Mouse (Mus musculus) midbrain, embryonic 11.5 days (tissue): ENCODE data around the gene Platr17. TPM values are rescaled to one million over a fixed set of nuclear protein-coding genes. Genes with fewer than 3 reads are reported as not detected.

ENCODE experiments used
- ATAC-seq: fragments of 200-750 bp; cut with Nextera tagmentation; 2 replicates; pipeline ENCODE4 v1.8.0; 2017; ENCODE audit warnings: moderate TSS enrichment, moderate library complexity; ENCODE audit not compliant: low FRiP score
- DNase-seq: peaks from one replicate; pipeline ENCODE4 v3.0.0; 2015; ENCODE audit warnings: low spot score; ENCODE audit errors: missing footprints
- H3K27ac ChIP-seq: fragments of 300-500 bp; sonication (generic); 2 replicates; pipeline ENCODE4 v1.5.1; 2014; ENCODE audit warnings: low read depth, low read length
- H3K27me3 ChIP-seq: fragments of 300-500 bp; sonication (generic); 2 replicates; pipeline ENCODE4 v1.6.1; 2014; ENCODE audit warnings: mild to moderate bottlenecking, low read length, moderate library complexity, mixed read lengths; ENCODE audit not compliant: control insufficient read depth, insufficient read depth
- H3K36me3 ChIP-seq: fragments of 300-500 bp; sonication (generic); 2 replicates; pipeline ENCODE4 v1.6.1; 2014; ENCODE audit warnings: mild to moderate bottlenecking, low read length, moderate library complexity, mixed read lengths; ENCODE audit not compliant: control insufficient read depth, insufficient read depth
- H3K4me1 ChIP-seq: fragments of 300-500 bp; sonication (generic); 2 replicates; pipeline ENCODE4 v1.6.1; 2014; ENCODE audit warnings: low read length; ENCODE audit not compliant: control insufficient read depth, insufficient read depth
- H3K4me2 ChIP-seq: fragments of 300-500 bp; sonication (generic); 2 replicates; pipeline ENCODE4 v1.6.1; 2014; ENCODE audit warnings: mild to moderate bottlenecking, moderate library complexity
- H3K4me3 ChIP-seq: fragments of 300-500 bp; sonication (generic); 2 replicates; pipeline ENCODE4 v1.5.1; 2014; ENCODE audit warnings: low read depth, low read length
- H3K9ac ChIP-seq: fragments of 300-500 bp; sonication (generic); 2 replicates; pipeline ENCODE4 v1.6.1; 2014; ENCODE audit warnings: low read length
- H3K9me3 ChIP-seq: fragments of 300-500 bp; sonication (generic); 2 replicates; pipeline ENCODE4 v1.6.1; 2016; ENCODE audit warnings: low read length; ENCODE audit not compliant: control insufficient read depth
- WGBS: fragments of 180-500 bp; shearing (Covaris S2); extraction: QIAGEN DNeasy Blood & Tissue Kit; methylation state at CpG from one replicate; pipeline ENCODE4 v1.1.7; 2014; 5-methylcytosine and 5-hydroxymethylcytosine counted together
- polyA plus RNA-seq: library from polyadenylated mRNA; unstranded; fragments of >200 nt; fragmentation: Nextera tagmentation; extraction: Ambion mirVana; gene quantifications from 2 replicates; pipeline ENCODE4 v1.2.1, GENCODE M21; 2014

The Platr17 gene
- polyA plus RNA-seq, 1 experiment from 2014 or later: 0.22 TPM

GRCm38 (mm10) chr17:33931947-33932346 lies 27.0 kb downstream of the Platr17 start:
- peaks cover under 1% of the 10 kb centered on the region for H3K36me3 ChIP-seq
- WGBS: 92% methylated on average over 11 of the region's 11 CpGs
- no peak overlapping the region for H3K27ac ChIP-seq

GRCm38 (mm10) chr17:33932448-33932847 lies 27.5 kb downstream of the Platr17 start:
- WGBS: 89% methylated on average over 14 of the region's 14 CpGs

More at GRCm38 (mm10) chr17:33931947-33932346, 27.0 kb downstream of the Platr17 start:
- H3K4me2 ChIP-seq: no peak overlapping the region
- DNase-seq: no peak
- H3K4me1 ChIP-seq: peaks cover 15% of the 10 kb centered on the region
- H3K27me3 ChIP-seq: no peaks in the 10 kb centered on the region
- H3K4me3 ChIP-seq: no peak overlapping the region
- no peak overlapping the region for H3K9ac ChIP-seq
- H3K9me3 ChIP-seq: no peaks in the 10 kb centered on the region
- no peak for ATAC-seq

GRCm38 (mm10) chr17:33932970-33933369 lies 28.0 kb downstream of the Platr17 start:
- Histone ChIP-seq H3K9ac (no peak overlapping the region), H3K4me1 (peaks cover 15% of the 10 kb centered on the region), H3K27ac (no peak overlapping the region), H3K36me3 (peaks cover 8% of the 10 kb centered on the region), H3K27me3 (no peaks in the 10 kb centered on the region), H3K4me2 (no peak overlapping the region), H3K9me3 (no peaks in the 10 kb centered on the region), H3K4me3 (no peak overlapping the region)
- WGBS: 90% methylated on average over 15 of the region's 15 CpGs
- DNase-seq: no peak
- ATAC-seq: no peak

More at GRCm38 (mm10) chr17:33932448-33932847, 27.5 kb downstream of the Platr17 start:
- no peak overlapping the region for H3K4me2 ChIP-seq
- H3K9me3 ChIP-seq: no peaks in the 10 kb centered on the region
- H3K4me3 ChIP-seq: no peak overlapping the region
- H3K27me3 ChIP-seq: no peaks in the 10 kb centered on the region
- ATAC-seq (no peak), DNase-seq (no peak)
- no peak overlapping the region for H3K27ac ChIP-seq
- H3K36me3 ChIP-seq: peaks cover 5% of the 10 kb centered on the region
- no peak overlapping the region for H3K9ac ChIP-seq
- peaks cover 15% of the 10 kb centered on the region for H3K4me1 ChIP-seq

- H3K27me3 ChIP-seq: no peaks in the 10 kb centered on the region
- H3K27ac ChIP-seq: no peak overlapping the region
- H3K36me3 ChIP-seq: peaks cover 11% of the 10 kb centered on the region
- no peak overlapping the region for H3K4me3 ChIP-seq
- no peaks in the 10 kb centered on the region for H3K9me3 ChIP-seq
- no peak for ATAC-seq
- no peak for DNase-seq
- WGBS: 89% methylated on average over 21 of the region's 21 CpGs
- H3K4me2 ChIP-seq: no peak overlapping the region
- peaks cover 18% of the 10 kb centered on the region for H3K4me1 ChIP-seq
- H3K9ac ChIP-seq: no peak overlapping the region
These were observed 30.6 kb downstream of the Platr17 start for GRCm38 (mm10) chr17:33935422-33936055.

- H3K9me3 ChIP-seq: no peaks in the 10 kb centered on the region
- 86% methylated on average over 15 of the region's 15 CpGs for WGBS
- no peak overlapping the region for H3K4me3 ChIP-seq
- H3K4me2 ChIP-seq: no peak overlapping the region
- H3K27ac ChIP-seq: no peak overlapping the region
- DNase-seq: no peak
- H3K9ac ChIP-seq: no peak overlapping the region
- peaks cover 11% of the 10 kb centered on the region for H3K36me3 ChIP-seq
- ATAC-seq: no peak
- H3K4me1 ChIP-seq: peaks cover 17% of the 10 kb centered on the region
- no peaks in the 10 kb centered on the region for H3K27me3 ChIP-seq
These were observed 32.1 kb downstream of the Platr17 start for GRCm38 (mm10) chr17:33936993-33937392.

- no peak for DNase-seq
- no peak overlapping the region for H3K9ac ChIP-seq
- peaks cover 11% of the 10 kb centered on the region for H3K36me3 ChIP-seq
- WGBS: 85% methylated on average over 11 of the region's 11 CpGs
- ATAC-seq: no peak
- no peak overlapping the region for H3K4me3 ChIP-seq
- H3K4me1 ChIP-seq: peaks cover 17% of the 10 kb centered on the region
- H3K9me3 ChIP-seq: no peaks in the 10 kb centered on the region
- H3K27ac ChIP-seq: no peak overlapping the region
- H3K27me3 ChIP-seq: no peaks in the 10 kb centered on the region
- H3K4me2 ChIP-seq: peak overlapping the region; percentile 93; the same call in 1 of the 2 replicates
These were observed 33.8 kb downstream of the Platr17 start for GRCm38 (mm10) chr17:33938783-33939182.

- Histone ChIP-seq H3K4me3 (peak within 1 kb of the TSS; percentile 73), H3K27me3 (no peaks in the 10 kb centered on the region), H3K4me2 (peak within 1 kb of the TSS; percentile 93), H3K4me1 (peaks cover 17% of the 10 kb centered on the region), H3K36me3 (peaks cover 11% of the 10 kb centered on the region), H3K9me3 (no peaks in the 10 kb centered on the region), H3K9ac (peak within 1 kb of the TSS; percentile 69), H3K27ac (no peak within 1 kb of the TSS)
- ATAC-seq (peak; percentile 92), DNase-seq (peak; percentile 99)
- under 1% methylated on average over 36 of the region's 36 CpGs for WGBS
These were observed 35.4 kb downstream of the Platr17 start, which contains the start of the genes Pfdn6 and Wdr46 for GRCm38 (mm10) chr17:33940206-33940805. Gene Pfdn6, minus strand, starts transcription at chr17:33940343. Gene Wdr46, plus strand, starts transcription at chr17:33940660.

- Histone ChIP-seq H3K36me3 (peaks cover 11% of the 10 kb centered on the region), H3K27me3 (no peaks in the 10 kb centered on the region), H3K4me1 (peaks cover 17% of the 10 kb centered on the region), H3K4me2 (peak overlapping the region; percentile 93), H3K9ac (peak overlapping the region; percentile 69), H3K9me3 (no peaks in the 10 kb centered on the region), H3K4me3 (peak overlapping the region; percentile 73), H3K27ac (no peak overlapping the region)
- DNase-seq: no peak
- 2% methylated on average over 26 of the region's 26 CpGs for WGBS
- ATAC-seq: peak; percentile 5; the same call in 1 of the 2 replicates
These were observed 36.0 kb downstream of the Platr17 start for GRCm38 (mm10) chr17:33940981-33941380.

- H3K36me3 ChIP-seq: peaks cover 11% of the 10 kb centered on the region
- H3K9me3 ChIP-seq: no peaks in the 10 kb centered on the region
- peak overlapping the region; percentile 93 for H3K4me2 ChIP-seq
- ATAC-seq (no peak), DNase-seq (no peak)
- no peak overlapping the region for H3K27ac ChIP-seq
- no peaks in the 10 kb centered on the region for H3K27me3 ChIP-seq
- peak overlapping the region; percentile 69 for H3K9ac ChIP-seq
- WGBS: 66% methylated on average over 19 of the region's 19 CpGs
- peaks cover 17% of the 10 kb centered on the region for H3K4me1 ChIP-seq
- H3K4me3 ChIP-seq: peak overlapping the region; percentile 73
These were observed 36.4 kb downstream of the Platr17 start for GRCm38 (mm10) chr17:33941381-33941780.
